Mouse (Mus musculus): ENCODE results near the gene Hoxb3. TPM values are rescaled to one million over a fixed set of nuclear protein-coding genes. Genes with fewer than 3 reads are reported as not detected.

The Hoxb3 gene
- polyA plus RNA-seq, 1 experiment, result not detected

DNA sequence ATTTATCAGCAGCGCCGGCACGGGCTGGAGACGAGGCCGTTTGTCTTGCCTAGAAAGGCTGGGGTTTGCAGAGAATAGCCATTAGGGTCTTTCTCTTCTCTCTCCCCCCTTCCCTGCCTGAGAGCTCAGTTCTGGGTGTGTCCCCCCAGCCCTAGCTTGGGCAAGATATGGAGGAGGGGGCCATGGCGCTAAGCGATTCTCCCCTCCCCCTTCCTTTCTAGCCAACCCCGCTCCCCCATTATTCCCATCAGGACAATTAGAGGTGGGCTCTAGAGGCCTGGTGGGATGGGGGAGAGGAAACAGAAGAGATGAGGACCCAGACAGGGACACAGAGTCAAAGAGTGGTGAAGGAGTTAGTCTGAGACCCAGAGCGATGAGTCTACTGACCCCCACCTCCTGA is 35.7 kb upstream of the Hoxb3 start:
- Histone ChIP-seq H3K27ac (ENCODE audit: insufficient read depth, low read depth, low read length) (no peak overlapping the region), H3K4me3 (ENCODE audit: insufficient read depth, low read depth, low read length) (no peak overlapping the region), H3K4me1 (ENCODE audit: control insufficient read depth, insufficient read depth, low read length) (no peaks in the 10 kb centered on the region; the same call in 1 of the 2 replicates)
- TF ChIP-seq CTCF (IDR thresholded peaks at IDR 0.05; ENCODE audit: insufficient read depth, low read depth, low read length), result no peak
- TF ChIP-seq POLR2A (IDR thresholded peaks at IDR 0.05; ENCODE audit: insufficient read depth, low read depth, low read length), result no peak
- WGBS, result 1% methylated on average over 9 of the region's 9 CpGs

DNA sequence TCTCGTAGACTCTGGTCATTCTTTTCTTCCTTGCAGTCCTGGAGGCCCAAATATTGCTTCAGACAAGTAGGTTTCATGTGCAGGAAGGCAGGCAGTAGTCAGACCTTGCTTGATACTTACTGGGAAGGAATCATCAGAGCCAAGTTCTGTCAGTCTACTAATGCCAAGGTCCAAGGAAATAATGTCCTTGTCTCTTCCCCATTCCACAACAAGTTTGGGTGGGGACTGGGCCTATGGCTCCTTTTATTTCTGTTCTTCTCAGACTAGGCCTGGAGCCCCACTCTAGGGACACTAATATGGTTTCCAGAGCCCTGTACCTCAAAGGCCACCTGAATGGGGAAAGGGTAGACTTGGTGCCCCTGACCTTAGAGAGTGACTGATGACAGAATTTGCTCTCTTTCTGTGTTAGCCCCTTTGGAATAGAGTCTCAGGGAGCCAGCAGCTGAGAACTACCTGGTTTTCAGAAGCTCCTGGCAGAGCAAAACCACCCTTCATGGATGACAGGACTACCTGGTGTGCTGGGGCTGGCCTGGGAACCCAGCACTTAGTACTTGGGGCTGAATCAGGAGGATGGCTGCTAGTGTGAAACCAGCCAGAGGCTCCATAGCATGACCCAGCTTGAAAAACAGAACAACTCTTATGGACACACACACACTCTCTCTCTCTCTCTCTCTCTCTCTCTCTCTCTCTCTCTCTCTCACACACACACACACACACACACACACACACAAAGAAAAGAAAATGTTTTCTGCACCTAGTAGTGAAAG is 34.5 kb upstream of the Hoxb3 start:
- Histone ChIP-seq H3K4me1 (ENCODE audit: control insufficient read depth, insufficient read depth, low read length) (no peaks in the 10 kb centered on the region; the same call in 1 of the 2 replicates), H3K4me3 (ENCODE audit: insufficient read depth, low read depth, low read length) (no peak overlapping the region), H3K27ac (ENCODE audit: insufficient read depth, low read depth, low read length) (no peak overlapping the region)
- 10% methylated on average over 1 of the region's 1 CpGs for WGBS
- no peak for TF ChIP-seq POLR2A (IDR thresholded peaks at IDR 0.05; ENCODE audit: insufficient read depth, low read depth, low read length)
- TF ChIP-seq CTCF (IDR thresholded peaks at IDR 0.05; ENCODE audit: insufficient read depth, low read depth, low read length), result no peak

DNA sequence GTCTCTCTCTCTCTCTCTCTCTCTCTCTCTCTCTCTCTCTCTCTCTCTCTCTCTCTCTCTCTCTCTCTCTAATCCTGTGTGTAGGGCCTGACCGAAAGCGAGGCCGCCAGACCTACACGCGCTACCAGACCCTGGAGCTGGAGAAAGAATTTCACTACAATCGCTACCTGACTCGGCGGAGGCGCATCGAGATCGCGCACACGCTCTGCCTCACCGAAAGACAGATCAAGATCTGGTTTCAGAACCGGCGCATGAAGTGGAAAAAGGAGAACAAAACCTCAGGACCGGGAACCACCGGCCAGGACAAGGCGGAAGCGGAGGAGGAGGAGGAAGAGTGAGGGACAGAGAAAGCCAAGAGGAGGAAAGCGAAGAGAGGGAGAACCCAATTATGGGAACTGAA is 33.8 kb upstream of the Hoxb3 start:
- Histone ChIP-seq H3K27ac (ENCODE audit: insufficient read depth, low read depth, low read length) (no peak overlapping the region), H3K4me1 (ENCODE audit: control insufficient read depth, insufficient read depth, low read length) (no peaks in the 10 kb centered on the region; the same call in 1 of the 2 replicates), H3K4me3 (ENCODE audit: insufficient read depth, low read depth, low read length) (no peak overlapping the region)
- WGBS, result 4% methylated on average over 21 of the region's 21 CpGs
- no peak for TF ChIP-seq POLR2A (IDR thresholded peaks at IDR 0.05; ENCODE audit: insufficient read depth, low read depth, low read length)
- TF ChIP-seq CTCF (IDR thresholded peaks at IDR 0.05; ENCODE audit: insufficient read depth, low read depth, low read length), result no peak

DNA sequence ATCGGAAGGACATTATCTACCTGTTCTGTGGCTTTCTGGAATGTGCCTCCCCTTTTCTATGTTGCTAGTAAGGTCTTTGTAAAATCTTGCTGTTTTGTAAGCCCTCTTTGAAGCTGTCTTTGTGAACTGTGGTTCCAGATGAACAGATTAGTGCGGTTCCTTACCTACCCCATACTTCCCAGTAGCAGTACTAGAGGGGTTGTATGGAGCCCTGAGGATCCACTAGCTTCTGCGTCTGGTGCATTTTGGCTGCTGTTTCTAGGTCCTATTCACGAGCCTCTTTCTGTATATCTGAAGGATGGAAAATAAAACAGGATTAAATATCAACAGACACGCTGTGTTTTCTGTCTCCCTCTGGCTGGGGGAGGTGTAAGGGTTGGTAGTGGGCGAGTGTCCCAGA is 33.3 kb upstream of the Hoxb3 start:
- no peak overlapping the region for H3K27ac ChIP-seq (ENCODE audit: insufficient read depth, low read depth, low read length)
- no peak overlapping the region for H3K4me3 ChIP-seq (ENCODE audit: insufficient read depth, low read depth, low read length)
- 10% methylated on average over 6 of the region's 6 CpGs for WGBS
- H3K4me1 ChIP-seq (ENCODE audit: control insufficient read depth, insufficient read depth, low read length), result no peaks in the 10 kb centered on the region
- TF ChIP-seq POLR2A (IDR thresholded peaks at IDR 0.05; ENCODE audit: insufficient read depth, low read depth, low read length) (no peak), CTCF (IDR thresholded peaks at IDR 0.05; ENCODE audit: insufficient read depth, low read depth, low read length) (no peak)

DNA sequence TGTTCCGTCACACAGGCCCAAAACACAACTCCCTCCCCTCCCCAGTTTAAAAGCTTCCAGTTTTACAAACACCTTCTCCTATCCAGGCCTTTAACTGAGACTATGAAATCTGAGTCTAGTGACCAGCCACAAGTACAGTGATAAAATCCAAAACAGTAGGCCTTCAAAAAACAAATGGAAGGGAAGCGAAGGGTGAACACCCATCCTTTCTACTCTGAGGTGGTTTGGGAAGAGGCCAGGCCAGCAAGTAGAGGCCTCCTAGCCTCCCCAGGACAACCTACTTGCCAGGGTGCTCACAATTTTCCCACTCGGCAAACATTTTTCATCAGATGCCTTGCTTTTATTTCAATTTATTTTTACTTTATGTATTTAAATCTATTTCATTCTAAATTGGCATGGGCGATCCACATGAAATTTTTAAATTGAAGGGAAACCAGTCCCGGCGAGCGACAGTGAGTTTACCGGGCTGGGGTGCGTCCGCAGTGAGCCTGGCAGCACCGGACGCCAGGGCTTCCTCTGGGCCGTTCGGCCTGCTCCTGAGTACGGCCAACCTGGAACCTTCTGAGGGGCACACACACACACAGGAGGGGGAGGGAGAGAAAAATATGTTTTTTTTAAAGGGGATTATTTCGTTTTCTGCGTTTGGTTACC is 32.3 kb upstream of the Hoxb3 start:
- H3K4me3 ChIP-seq (ENCODE audit: insufficient read depth, low read depth, low read length), result no peak overlapping the region
- no peak for TF ChIP-seq CTCF (IDR thresholded peaks at IDR 0.05; ENCODE audit: insufficient read depth, low read depth, low read length)
- no peak for TF ChIP-seq POLR2A (IDR thresholded peaks at IDR 0.05; ENCODE audit: insufficient read depth, low read depth, low read length)
- WGBS, result 13% methylated on average over 17 of the region's 17 CpGs
- no peak overlapping the region for H3K27ac ChIP-seq (ENCODE audit: insufficient read depth, low read depth, low read length)
- no peaks in the 10 kb centered on the region for H3K4me1 ChIP-seq (ENCODE audit: control insufficient read depth, insufficient read depth, low read length)

DNA sequence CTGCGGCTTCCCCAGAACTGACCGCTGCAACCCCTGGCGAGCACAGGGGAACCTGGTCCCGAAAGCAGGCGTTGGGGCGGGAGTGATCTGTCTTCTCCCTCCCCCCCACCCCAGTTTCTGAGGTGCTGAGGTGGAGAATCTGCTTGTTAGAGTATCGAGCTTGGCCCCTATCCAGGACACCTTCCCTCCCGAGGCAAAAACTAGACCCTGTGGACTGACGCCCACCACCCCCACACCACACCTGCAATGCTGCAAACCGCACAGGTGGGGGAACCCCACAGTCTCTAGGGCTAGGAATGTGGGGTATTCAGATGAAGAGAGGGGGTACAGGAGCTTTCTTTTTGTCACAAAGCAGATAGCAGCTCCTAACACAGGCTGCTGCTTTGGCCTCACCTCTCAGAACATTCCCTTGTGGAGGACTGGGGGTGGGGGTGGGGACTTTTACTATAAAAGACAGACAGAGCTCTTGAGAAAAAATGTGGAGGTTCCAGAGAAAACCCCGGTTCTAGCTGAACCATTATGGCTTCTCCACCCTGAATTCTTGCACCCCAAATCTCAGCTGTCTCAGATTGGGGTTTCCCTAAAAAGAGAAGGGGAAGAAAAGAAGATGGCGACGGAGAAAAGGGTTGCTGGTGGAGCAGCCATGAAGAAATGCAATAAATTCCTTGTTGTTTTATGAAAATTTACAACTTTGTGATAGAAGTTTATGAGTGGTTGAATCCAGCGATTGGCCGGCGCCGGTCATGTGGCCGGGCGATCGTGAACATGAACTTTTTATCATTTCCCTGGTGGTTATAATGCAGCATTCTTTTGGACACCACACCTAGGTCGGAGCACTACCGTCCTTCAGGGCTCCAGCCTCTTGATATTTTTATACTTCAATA is 31.2 kb upstream of the Hoxb3 start, which contains the start of gene Hoxb6:
TSS of gene Hoxb6 (plus strand) at position 796 of the 884 bp plus-strand sequence.
- no peak for TF ChIP-seq CTCF (IDR thresholded peaks at IDR 0.05; ENCODE audit: insufficient read depth, low read depth, low read length)
- TF ChIP-seq POLR2A (IDR thresholded peaks at IDR 0.05; ENCODE audit: insufficient read depth, low read depth, low read length), result no peak
- WGBS, result 3% methylated on average over 22 of the region's 22 CpGs
- H3K27ac ChIP-seq (ENCODE audit: insufficient read depth, low read depth, low read length), result no peak within 1 kb of the TSS
- H3K4me3 ChIP-seq (ENCODE audit: insufficient read depth, low read depth, low read length), result no peak within 1 kb of the TSS
- H3K4me1 ChIP-seq (ENCODE audit: control insufficient read depth, insufficient read depth, low read length), result no peaks in the 10 kb centered on the region

DNA sequence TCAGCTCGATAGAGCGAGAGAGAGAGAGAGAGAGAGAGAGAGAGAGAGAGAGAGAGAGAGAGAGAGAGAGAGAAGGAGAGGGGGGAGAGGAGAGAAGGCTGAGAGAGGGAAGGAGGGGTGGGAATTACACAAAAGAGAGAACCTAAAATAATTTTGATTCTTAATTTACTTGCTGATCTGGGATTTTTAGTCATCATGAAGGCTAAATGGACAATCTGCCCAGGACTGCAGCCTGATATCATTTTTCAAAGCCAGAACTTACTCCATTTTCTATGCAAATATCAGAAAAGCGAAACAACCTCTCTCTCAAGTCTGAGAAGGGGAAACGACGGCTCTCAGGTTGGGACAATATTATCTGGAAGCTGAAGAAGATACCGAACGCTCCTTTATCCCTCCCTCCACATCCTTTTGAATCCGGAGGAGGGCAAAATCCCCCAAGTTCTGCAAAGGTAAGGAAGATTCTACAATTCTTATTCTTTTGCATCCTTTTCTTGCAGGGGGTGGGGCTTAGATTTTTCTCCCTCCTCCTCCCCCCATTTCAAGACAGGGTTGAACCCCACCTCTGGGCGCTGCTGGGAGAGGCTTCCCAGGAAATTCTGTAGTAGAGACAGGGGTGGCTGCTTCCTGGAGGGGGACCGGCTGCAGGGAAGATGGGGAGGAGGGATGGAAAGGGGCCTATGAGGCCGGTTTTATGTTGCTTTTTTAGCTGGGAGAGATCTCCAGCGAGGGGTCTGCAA is 30.4 kb upstream of the Hoxb3 start:
- TF ChIP-seq POLR2A (IDR thresholded peaks at IDR 0.05; ENCODE audit: insufficient read depth, low read depth, low read length) (no peak), CTCF (IDR thresholded peaks at IDR 0.05; ENCODE audit: insufficient read depth, low read depth, low read length) (no peak)
- Histone ChIP-seq H3K4me3 (ENCODE audit: insufficient read depth, low read depth, low read length) (no peak overlapping the region), H3K27ac (ENCODE audit: insufficient read depth, low read depth, low read length) (no peak overlapping the region), H3K4me1 (ENCODE audit: control insufficient read depth, insufficient read depth, low read length) (no peaks in the 10 kb centered on the region)
- WGBS, result 4% methylated on average over 12 of the region's 12 CpGs

DNA sequence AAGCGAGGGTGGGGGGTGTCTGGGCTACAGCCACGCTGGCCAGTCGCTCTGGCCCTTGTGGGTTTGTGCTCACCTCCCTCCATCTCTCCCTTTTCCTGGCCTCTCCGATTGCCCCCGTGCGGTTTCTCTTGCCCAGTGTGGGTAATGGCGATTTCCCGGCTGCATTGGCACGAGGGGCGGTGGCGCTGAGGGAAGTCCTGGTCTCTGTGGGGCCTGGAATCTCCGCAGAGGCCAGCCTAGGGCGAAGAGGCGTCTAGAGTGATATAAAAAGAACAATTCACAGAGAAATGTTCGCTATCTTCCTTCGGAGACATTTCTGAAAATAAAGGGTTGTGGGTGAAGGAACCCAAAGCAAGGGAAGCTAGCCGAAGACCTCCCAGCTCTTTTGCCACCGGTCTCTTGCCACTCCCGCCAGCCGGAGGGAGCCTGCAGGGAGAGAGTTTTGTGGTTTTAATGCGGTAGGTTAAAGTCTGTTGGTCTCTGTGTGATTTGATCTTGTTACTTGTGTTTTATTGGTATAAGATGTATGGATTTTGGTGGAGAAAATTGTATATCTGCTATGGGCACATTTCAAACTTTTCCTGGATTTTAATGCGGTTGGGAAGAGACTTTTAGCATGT is 29.7 kb upstream of the Hoxb3 start:
- WGBS, result 1% methylated on average over 22 of the region's 22 CpGs
- Histone ChIP-seq H3K4me3 (ENCODE audit: insufficient read depth, low read depth, low read length) (no peak overlapping the region), H3K4me1 (ENCODE audit: control insufficient read depth, insufficient read depth, low read length) (no peaks in the 10 kb centered on the region), H3K27ac (ENCODE audit: insufficient read depth, low read depth, low read length) (no peak overlapping the region)
- TF ChIP-seq POLR2A (IDR thresholded peaks at IDR 0.05; ENCODE audit: insufficient read depth, low read depth, low read length), result no peak
- no peak for TF ChIP-seq CTCF (IDR thresholded peaks at IDR 0.05; ENCODE audit: insufficient read depth, low read depth, low read length)
